Mouse (Mus musculus): ENCODE measurements at regions not wholly inside any gene's neighbourhood (a gene's known extent, or its start where the extent isn't known, plus 50 kb on each side); places are given as distances from the start of the nearest gene placed in this dataset.

GRCm38 (mm10) chr4:32148597-32148996, 90.0 kb upstream of the Bach2 start:
- ATAC-seq (replicated peaks; ENCODE audit: low FRiP score, poor library complexity, severe bottlenecking): no peak

- no peak for ATAC-seq (replicated peaks; ENCODE audit: low FRiP score, poor library complexity, severe bottlenecking)
These were observed 89.4 kb upstream of the Bach2 start for GRCm38 (mm10) chr4:32149171-32149570.

GRCm38 (mm10) chr4:32153356-32153755, 85.2 kb upstream of the Bach2 start:
- ATAC-seq (replicated peaks; ENCODE audit: low FRiP score, poor library complexity, severe bottlenecking): peak; percentile 78

- no peak for ATAC-seq (replicated peaks; ENCODE audit: low FRiP score, poor library complexity, severe bottlenecking)
These were observed 81.6 kb upstream of the Bach2 start for GRCm38 (mm10) chr4:32156965-32157364.

GRCm38 (mm10) chr4:32158451-32158850, 80.2 kb upstream of the Bach2 start:
- no peak for ATAC-seq (replicated peaks; ENCODE audit: low FRiP score, poor library complexity, severe bottlenecking)

GRCm38 (mm10) chr4:32158886-32159285, 79.7 kb upstream of the Bach2 start:
- ATAC-seq (replicated peaks; ENCODE audit: low FRiP score, poor library complexity, severe bottlenecking): no peak

GRCm38 (mm10) chr4:32160815-32161214, 77.8 kb upstream of the Bach2 start:
- no peak for ATAC-seq (replicated peaks; ENCODE audit: low FRiP score, poor library complexity, severe bottlenecking)

GRCm38 (mm10) chr4:32161871-32162656, 76.5 kb upstream of the Bach2 start:
- no peak for ATAC-seq (replicated peaks; ENCODE audit: low FRiP score, poor library complexity, severe bottlenecking)

GRCm38 (mm10) chr4:32162694-32163240, 75.8 kb upstream of the Bach2 start:
- ATAC-seq (replicated peaks; ENCODE audit: low FRiP score, poor library complexity, severe bottlenecking): no peak

- no peak for ATAC-seq (replicated peaks; ENCODE audit: low FRiP score, poor library complexity, severe bottlenecking)
These were observed 74.4 kb upstream of the Bach2 start for GRCm38 (mm10) chr4:32164081-32164641.

GRCm38 (mm10) chr4:32164736-32165241, 73.8 kb upstream of the Bach2 start:
- ATAC-seq (replicated peaks; ENCODE audit: low FRiP score, poor library complexity, severe bottlenecking): no peak

GRCm38 (mm10) chr4:32165918-32166528, 72.6 kb upstream of the Bach2 start:
- no peak for ATAC-seq (replicated peaks; ENCODE audit: low FRiP score, poor library complexity, severe bottlenecking)

GRCm38 (mm10) chr4:32167151-32167550, 71.5 kb upstream of the Bach2 start:
- ATAC-seq (replicated peaks; ENCODE audit: low FRiP score, poor library complexity, severe bottlenecking): no peak

- ATAC-seq (replicated peaks; ENCODE audit: low FRiP score, poor library complexity, severe bottlenecking): no peak
These were observed 68.5 kb upstream of the Bach2 start for GRCm38 (mm10) chr4:32170106-32170459.

GRCm38 (mm10) chr4:32170460-32171192, 68.0 kb upstream of the Bach2 start:
- ATAC-seq (replicated peaks; ENCODE audit: low FRiP score, poor library complexity, severe bottlenecking): peak; percentile 78

- peak; percentile 15; the same call in 1 of the 2 replicates for ATAC-seq (replicated peaks; ENCODE audit: low FRiP score, poor library complexity, severe bottlenecking)
These were observed 67.3 kb upstream of the Bach2 start for GRCm38 (mm10) chr4:32171291-32171690.

- no peak for ATAC-seq (replicated peaks; ENCODE audit: low FRiP score, poor library complexity, severe bottlenecking)
These were observed 65.6 kb upstream of the Bach2 start for GRCm38 (mm10) chr4:32172992-32173391.

GRCm38 (mm10) chr4:32174771-32175170, 63.8 kb upstream of the Bach2 start:
- no peak for ATAC-seq (replicated peaks; ENCODE audit: low FRiP score, poor library complexity, severe bottlenecking)

- ATAC-seq (replicated peaks; ENCODE audit: low FRiP score, poor library complexity, severe bottlenecking): no peak
These were observed 63.4 kb upstream of the Bach2 start for GRCm38 (mm10) chr4:32175231-32175630.

- ATAC-seq (replicated peaks; ENCODE audit: low FRiP score, poor library complexity, severe bottlenecking): no peak
These were observed 62.7 kb upstream of the Bach2 start for GRCm38 (mm10) chr4:32175853-32176448.
